Mouse (Mus musculus) midbrain, embryonic 10.5 days (tissue): ENCODE data around the gene Gm49395. TPM values are rescaled to one million over a fixed set of nuclear protein-coding genes. Genes with fewer than 3 reads are reported as not detected.

Source experiments
- DNase-seq: peaks from one replicate; pipeline ENCODE4 v3.0.0-alpha.2; 2017; ENCODE audit warnings: low spot score
- H3K27ac ChIP-seq: fragments of 300-500 bp; sonication (generic); replicated peaks from 2 replicates; pipeline ENCODE4 v1.5.1; 2016; ENCODE audit warnings: mild to moderate bottlenecking
- H3K27me3 ChIP-seq: fragments of 300-500 bp; sonication (generic); 2 replicates; pipeline ENCODE4 v1.6.1; 2016; ENCODE audit warnings: low read depth, mild to moderate bottlenecking; ENCODE audit not compliant: poor library complexity, severe bottlenecking
- H3K36me3 ChIP-seq: fragments of 300-500 bp; sonication (generic); 2 replicates; pipeline ENCODE4 v1.6.1; 2016; ENCODE audit warnings: mild to moderate bottlenecking, moderate library complexity
- H3K4me1 ChIP-seq: fragments of 300-500 bp; sonication (generic); 2 replicates; pipeline ENCODE4 v1.6.1; 2016
- H3K4me3 ChIP-seq: fragments of 300-500 bp; sonication (generic); 2 replicates; pipeline ENCODE4 v1.5.1; 2016; ENCODE audit warnings: mild to moderate bottlenecking, moderate library complexity
- H3K9me3 ChIP-seq: fragments of 300-500 bp; sonication (generic); replicated peaks from 2 replicates; pipeline ENCODE4 v1.6.1; 2016; ENCODE audit warnings: mild to moderate bottlenecking
- WGBS: fragments of 180-500 bp; shearing (Covaris S2); methylation state at CpG from one replicate; pipeline ENCODE4 v1.1.7; 2016; 5-methylcytosine and 5-hydroxymethylcytosine counted together
- polyA plus RNA-seq: library from polyadenylated mRNA; unstranded; fragments of >200 nt; fragmentation: Nextera tagmentation; extraction: Ambion mirVana; gene quantifications from 2 replicates; pipeline ENCODE4 v1.2.1, GENCODE M21; 2016

Gene Gm49395
- polyA plus RNA-seq, 1 experiment from 2014 or later: 2.2 TPM

GRCm38 (mm10) chr13:115031177-115032000 lies 70.3 kb downstream of the Gm49395 start:
- 91% methylated on average over 17 of the region's 17 CpGs for WGBS

GRCm38 (mm10) chr13:115025394-115025793 lies 76.3 kb downstream of the Gm49395 start:
- H3K9me3 ChIP-seq: no peaks in the 10 kb centered on the region
- WGBS: 93% methylated on average over 3 of the region's 3 CpGs
- no peaks in the 10 kb centered on the region for H3K36me3 ChIP-seq
- no peak overlapping the region for H3K4me3 ChIP-seq
- DNase-seq: no peak
- no peak overlapping the region for H3K27ac ChIP-seq
- H3K27me3 ChIP-seq: no peaks in the 10 kb centered on the region
- H3K4me1 ChIP-seq: no peaks in the 10 kb centered on the region

More at GRCm38 (mm10) chr13:115031177-115032000, 70.3 kb downstream of the Gm49395 start:
- H3K27me3 ChIP-seq: no peaks in the 10 kb centered on the region
- H3K4me3 ChIP-seq: no peak overlapping the region
- no peaks in the 10 kb centered on the region for H3K36me3 ChIP-seq
- DNase-seq: no peak
- no peak overlapping the region for H3K27ac ChIP-seq
- no peaks in the 10 kb centered on the region for H3K4me1 ChIP-seq
- H3K9me3 ChIP-seq: no peaks in the 10 kb centered on the region

GRCm38 (mm10) chr13:115022117-115022787 lies 79.5 kb downstream of the Gm49395 start:
- DNase-seq: no peak
- Histone ChIP-seq H3K9me3 (no peaks in the 10 kb centered on the region), H3K27me3 (no peaks in the 10 kb centered on the region), H3K36me3 (no peaks in the 10 kb centered on the region), H3K4me1 (no peaks in the 10 kb centered on the region), H3K27ac (no peak overlapping the region), H3K4me3 (no peak overlapping the region)
- WGBS: 93% methylated on average over 6 of the region's 6 CpGs

- no peak for DNase-seq
- Histone ChIP-seq H3K27ac (no peak overlapping the region), H3K4me3 (no peak overlapping the region), H3K4me1 (no peaks in the 10 kb centered on the region), H3K27me3 (no peaks in the 10 kb centered on the region), H3K9me3 (no peaks in the 10 kb centered on the region), H3K36me3 (no peaks in the 10 kb centered on the region)
- 91% methylated on average over 10 of the region's 10 CpGs for WGBS
Measured at GRCm38 (mm10) chr13:115021411-115021810, 80.3 kb downstream of the Gm49395 start.

- DNase-seq: no peak
- H3K27ac ChIP-seq: no peak overlapping the region; the same call in 1 of the 2 replicates
- no peaks in the 10 kb centered on the region for H3K4me1 ChIP-seq
- H3K27me3 ChIP-seq: no peaks in the 10 kb centered on the region
- H3K9me3 ChIP-seq: no peaks in the 10 kb centered on the region
- no peaks in the 10 kb centered on the region for H3K36me3 ChIP-seq
- WGBS: 92% methylated on average over 4 of the region's 4 CpGs
- H3K4me3 ChIP-seq: no peak overlapping the region
Measured at GRCm38 (mm10) chr13:115020727-115021126, 81.0 kb downstream of the Gm49395 start.

- Histone ChIP-seq H3K36me3 (no peaks in the 10 kb centered on the region), H3K4me1 (no peaks in the 10 kb centered on the region), H3K4me3 (no peak overlapping the region), H3K9me3 (no peaks in the 10 kb centered on the region), H3K27ac (no peak overlapping the region), H3K27me3 (no peaks in the 10 kb centered on the region)
- 91% methylated on average over 9 of the region's 9 CpGs for WGBS
- DNase-seq: no peak
Measured at GRCm38 (mm10) chr13:115017545-115017944, 84.2 kb downstream of the Gm49395 start.

GRCm38 (mm10) chr13:115011547-115011946 lies 90.2 kb downstream of the Gm49395 start:
- no peak overlapping the region for H3K4me3 ChIP-seq
- no peaks in the 10 kb centered on the region for H3K27me3 ChIP-seq
- H3K4me1 ChIP-seq: peaks cover under 1% of the 10 kb centered on the region; the same call in 1 of the 2 replicates
- no peaks in the 10 kb centered on the region for H3K36me3 ChIP-seq
- no peak overlapping the region for H3K27ac ChIP-seq
- no peak for DNase-seq
- WGBS: 69% methylated on average over 6 of the region's 6 CpGs
- H3K9me3 ChIP-seq: no peaks in the 10 kb centered on the region

- peaks cover 8% of the 10 kb centered on the region; the same call in 1 of the 2 replicates for H3K4me1 ChIP-seq
- H3K27ac ChIP-seq: no peak overlapping the region
- H3K4me3 ChIP-seq: no peak overlapping the region
- DNase-seq: no peak
- no peaks in the 10 kb centered on the region for H3K27me3 ChIP-seq
- H3K36me3 ChIP-seq: no peaks in the 10 kb centered on the region
- H3K9me3 ChIP-seq: no peaks in the 10 kb centered on the region
- 51% methylated on average over 9 of the region's 9 CpGs for WGBS
Measured at GRCm38 (mm10) chr13:115006213-115006835, 95.4 kb downstream of the Gm49395 start.

- peaks cover 8% of the 10 kb centered on the region; the same call in 1 of the 2 replicates for H3K4me1 ChIP-seq
- H3K27me3 ChIP-seq: no peaks in the 10 kb centered on the region
- WGBS: 82% methylated on average over 6 of the region's 6 CpGs
- DNase-seq: no peak
- H3K9me3 ChIP-seq: no peaks in the 10 kb centered on the region
- no peak overlapping the region for H3K4me3 ChIP-seq
- H3K36me3 ChIP-seq: no peaks in the 10 kb centered on the region
- no peak overlapping the region for H3K27ac ChIP-seq
Measured at GRCm38 (mm10) chr13:115005342-115005741, 96.4 kb downstream of the Gm49395 start.

- no peaks in the 10 kb centered on the region for H3K9me3 ChIP-seq
- WGBS: 49% methylated on average over 7 of the region's 7 CpGs
- H3K4me3 ChIP-seq: no peak overlapping the region
- no peaks in the 10 kb centered on the region for H3K36me3 ChIP-seq
- no peak overlapping the region for H3K27ac ChIP-seq
- no peak for DNase-seq
- H3K27me3 ChIP-seq: no peaks in the 10 kb centered on the region
- peaks cover 8% of the 10 kb centered on the region; the same call in 1 of the 2 replicates for H3K4me1 ChIP-seq
Measured at GRCm38 (mm10) chr13:115003444-115004053, 98.2 kb downstream of the Gm49395 start.

GRCm38 (mm10) chr13:115002837-115003236 lies 98.9 kb downstream of the Gm49395 start:
- WGBS: 81% methylated on average over 3 of the region's 3 CpGs
- Histone ChIP-seq H3K27ac (no peak overlapping the region), H3K4me1 (peaks cover 8% of the 10 kb centered on the region; the same call in 1 of the 2 replicates), H3K4me3 (no peak overlapping the region), H3K9me3 (no peaks in the 10 kb centered on the region), H3K27me3 (no peaks in the 10 kb centered on the region), H3K36me3 (no peaks in the 10 kb centered on the region)
- DNase-seq: no peak

- H3K27ac ChIP-seq: no peak overlapping the region
- H3K9me3 ChIP-seq: no peaks in the 10 kb centered on the region
- H3K36me3 ChIP-seq: no peaks in the 10 kb centered on the region
- no peak for DNase-seq
- WGBS: 88% methylated on average over 5 of the region's 5 CpGs
- H3K4me3 ChIP-seq: no peak overlapping the region
- H3K4me1 ChIP-seq: peaks cover 8% of the 10 kb centered on the region; the same call in 1 of the 2 replicates
- no peaks in the 10 kb centered on the region for H3K27me3 ChIP-seq
Measured at GRCm38 (mm10) chr13:115002155-115002554, 99.6 kb downstream of the Gm49395 start.
